In the genomic region with DNA sequence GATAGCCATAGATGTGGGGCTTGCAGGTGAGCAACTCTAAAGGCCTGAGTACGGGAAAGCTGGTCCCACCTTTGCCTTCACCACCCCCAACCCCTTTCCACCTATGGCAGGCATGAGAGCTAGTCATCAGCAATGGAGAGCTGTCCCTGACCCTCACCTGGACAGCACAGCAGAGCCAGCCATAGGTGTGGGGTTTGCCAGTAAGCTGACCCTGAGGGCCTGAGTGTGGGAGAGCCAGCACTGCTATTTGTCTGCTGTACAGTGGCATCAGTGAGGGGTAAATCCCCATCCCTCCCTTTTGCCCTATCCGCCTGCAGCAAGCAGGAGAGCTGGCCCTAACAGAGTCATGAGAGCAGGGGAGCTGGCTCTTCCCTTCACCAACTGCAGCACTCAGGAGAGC, we compare ENCODE assay signal across 19 mouse cellular contexts.
"Had no signal": no experiment of that assay in that cellular context is flagged by ENCODE, and none has a peak within 500 bp of the region (broad histone marks: within the 10 kb centered on the region; RNA-seq: fewer than 3 reads in every experiment).

No protein-coding gene starts in this region.

- ATAC-seq: intestine, embryonic 16.5 days; liver, postnatal 0 days; lung, postnatal 0 days had no signal

- H3K27me3 ChIP-seq: limb, embryonic 12.5 days; limb, embryonic 15.5 days had no signal

- H3K4me2 ChIP-seq: limb, embryonic 12.5 days; limb, embryonic 15.5 days; liver, embryonic 11.5 days; lung, embryonic 14.5 days had no signal

- H3K9me3 ChIP-seq: limb, embryonic 12.5 days; limb, embryonic 15.5 days had no signal

- H3K27ac ChIP-seq: limb, embryonic 12.5 days; limb, embryonic 15.5 days; liver, embryonic 14.5 days; macrophage; stomach, postnatal 0 days had no signal

- DNase-seq: kidney, adult 18-20 months; kidney, adult 9 months; kidney, postnatal 14 days; kidney, postnatal 4 days; left cerebral cortex, postnatal 4 days; liver, postnatal 0 days; lung, embryonic 14.5 days; right cerebral cortex, adult 18-20 months; right cerebral cortex, postnatal 14 days; right cerebral cortex, postnatal 4 days; thymus, postnatal 25 days had no signal

- H3K4me1 ChIP-seq: limb, embryonic 12.5 days; limb, embryonic 15.5 days had no signal

- H3K4me3 ChIP-seq: limb, embryonic 12.5 days; limb, embryonic 15.5 days had no signal

- H3K36me3 ChIP-seq: limb, embryonic 12.5 days; limb, embryonic 15.5 days had no signal

- H3K9ac ChIP-seq: limb, embryonic 12.5 days; limb, embryonic 15.5 days; liver, embryonic 14.5 days; liver, postnatal 0 days; lung, embryonic 14.5 days had no signal
